Mouse (Mus musculus): ENCODE results near the gene Kcnb1. TPM values are rescaled to one million over a fixed set of nuclear protein-coding genes. Genes with fewer than 3 reads are reported as not detected.

Gene Kcnb1
- polyA plus RNA-seq, 1 experiment from 2014 or later = 2.5 TPM

- Histone ChIP-seq H3K9me3 (ENCODE audit: control insufficient read depth, low read depth, low read length) (no peaks in the 10 kb centered on the region), H3K4me1 (ENCODE audit: control insufficient read depth, insufficient read depth, low read length) (no peaks in the 10 kb centered on the region), H3K4me2 (replicated peaks; ENCODE audit: low read depth, low read length) (no peak overlapping the region), H3K36me3 (ENCODE audit: control insufficient read depth, insufficient read depth, low read length) (no peaks in the 10 kb centered on the region), H3K9ac (replicated peaks; ENCODE audit: low read depth, low read length) (no peak overlapping the region), H3K27me3 (ENCODE audit: control insufficient read depth, insufficient read depth, low read length) (no peaks in the 10 kb centered on the region), H3K27ac (ENCODE audit: low read length) (no peak overlapping the region), H3K4me3 (ENCODE audit: low read depth, low read length) (no peak overlapping the region)
- 44% methylated on average over 11 of the region's 11 CpGs for WGBS
- ATAC-seq (ENCODE audit: insufficient number of reproducible peaks, insufficient read depth, low FRiP score, low read depth) = no peak
Measured at GRCm38 (mm10) chr2:167086092-167086491, 103.9 kb downstream of the Kcnb1 start.

- no peak for ATAC-seq (ENCODE audit: insufficient number of reproducible peaks, insufficient read depth, low FRiP score, low read depth)
- Histone ChIP-seq H3K36me3 (ENCODE audit: control insufficient read depth, insufficient read depth, low read length) (no peaks in the 10 kb centered on the region), H3K4me3 (ENCODE audit: low read depth, low read length) (no peak overlapping the region), H3K9me3 (ENCODE audit: control insufficient read depth, low read depth, low read length) (no peaks in the 10 kb centered on the region), H3K9ac (replicated peaks; ENCODE audit: low read depth, low read length) (no peak overlapping the region), H3K4me2 (replicated peaks; ENCODE audit: low read depth, low read length) (no peak overlapping the region), H3K4me1 (ENCODE audit: control insufficient read depth, insufficient read depth, low read length) (peaks cover 5% of the 10 kb centered on the region; the same call in 1 of the 2 replicates), H3K27me3 (ENCODE audit: control insufficient read depth, insufficient read depth, low read length) (no peaks in the 10 kb centered on the region), H3K27ac (ENCODE audit: low read length) (no peak overlapping the region)
- 18% methylated on average over 4 of the region's 4 CpGs for WGBS
Measured at GRCm38 (mm10) chr2:167081639-167082038, 108.3 kb downstream of the Kcnb1 start.

- H3K27ac ChIP-seq (ENCODE audit: low read length) = no peak overlapping the region
- H3K9me3 ChIP-seq (ENCODE audit: control insufficient read depth, low read depth, low read length) = no peaks in the 10 kb centered on the region
- no peaks in the 10 kb centered on the region for H3K36me3 ChIP-seq (ENCODE audit: control insufficient read depth, insufficient read depth, low read length)
- no peak for ATAC-seq (ENCODE audit: insufficient number of reproducible peaks, insufficient read depth, low FRiP score, low read depth)
- H3K4me3 ChIP-seq (ENCODE audit: low read depth, low read length) = no peak overlapping the region
- H3K9ac ChIP-seq (replicated peaks; ENCODE audit: low read depth, low read length) = no peak overlapping the region
- no peaks in the 10 kb centered on the region for H3K27me3 ChIP-seq (ENCODE audit: control insufficient read depth, insufficient read depth, low read length)
- no peak overlapping the region for H3K4me2 ChIP-seq (replicated peaks; ENCODE audit: low read depth, low read length)
- 65% methylated on average over 6 of the region's 6 CpGs for WGBS
- peaks cover 5% of the 10 kb centered on the region; the same call in 1 of the 2 replicates for H3K4me1 ChIP-seq (ENCODE audit: control insufficient read depth, insufficient read depth, low read length)
Measured at GRCm38 (mm10) chr2:167081135-167081534, 108.8 kb downstream of the Kcnb1 start.

- Histone ChIP-seq H3K9ac (replicated peaks; ENCODE audit: low read depth, low read length) (no peak overlapping the region), H3K4me1 (ENCODE audit: control insufficient read depth, insufficient read depth, low read length) (peaks cover 5% of the 10 kb centered on the region; the same call in 1 of the 2 replicates), H3K36me3 (ENCODE audit: control insufficient read depth, insufficient read depth, low read length) (no peaks in the 10 kb centered on the region), H3K27me3 (ENCODE audit: control insufficient read depth, insufficient read depth, low read length) (no peaks in the 10 kb centered on the region), H3K9me3 (ENCODE audit: control insufficient read depth, low read depth, low read length) (no peaks in the 10 kb centered on the region), H3K27ac (ENCODE audit: low read length) (no peak overlapping the region), H3K4me3 (ENCODE audit: low read depth, low read length) (no peak overlapping the region), H3K4me2 (replicated peaks; ENCODE audit: low read depth, low read length) (no peak overlapping the region)
- WGBS = 58% methylated on average over 3 of the region's 3 CpGs
- ATAC-seq (ENCODE audit: insufficient number of reproducible peaks, insufficient read depth, low FRiP score, low read depth) = no peak
Measured at GRCm38 (mm10) chr2:167080387-167080786, 109.6 kb downstream of the Kcnb1 start.

- Histone ChIP-seq H3K4me1 (ENCODE audit: control insufficient read depth, insufficient read depth, low read length) (peaks cover 5% of the 10 kb centered on the region; the same call in 1 of the 2 replicates), H3K4me2 (replicated peaks; ENCODE audit: low read depth, low read length) (no peak overlapping the region), H3K36me3 (ENCODE audit: control insufficient read depth, insufficient read depth, low read length) (no peaks in the 10 kb centered on the region), H3K9ac (replicated peaks; ENCODE audit: low read depth, low read length) (no peak overlapping the region), H3K27me3 (ENCODE audit: control insufficient read depth, insufficient read depth, low read length) (no peaks in the 10 kb centered on the region), H3K9me3 (ENCODE audit: control insufficient read depth, low read depth, low read length) (no peaks in the 10 kb centered on the region), H3K4me3 (ENCODE audit: low read depth, low read length) (no peak overlapping the region), H3K27ac (ENCODE audit: low read length) (no peak overlapping the region)
- no peak for ATAC-seq (ENCODE audit: insufficient number of reproducible peaks, insufficient read depth, low FRiP score, low read depth)
- WGBS = 35% methylated on average over 18 of the region's 18 CpGs
Measured at GRCm38 (mm10) chr2:167079535-167080257, 110.3 kb downstream of the Kcnb1 start.

- H3K36me3 ChIP-seq (ENCODE audit: control insufficient read depth, insufficient read depth, low read length) = no peaks in the 10 kb centered on the region
- no peak overlapping the region for H3K27ac ChIP-seq (ENCODE audit: low read length)
- H3K9me3 ChIP-seq (ENCODE audit: control insufficient read depth, low read depth, low read length) = no peaks in the 10 kb centered on the region
- ATAC-seq (ENCODE audit: insufficient number of reproducible peaks, insufficient read depth, low FRiP score, low read depth) = no peak
- H3K4me3 ChIP-seq (ENCODE audit: low read depth, low read length) = no peak overlapping the region
- H3K27me3 ChIP-seq (ENCODE audit: control insufficient read depth, insufficient read depth, low read length) = no peaks in the 10 kb centered on the region
- whole genome bisulfite sequencing = 34% methylated on average over 9 of the region's 9 CpGs
- H3K4me2 ChIP-seq (replicated peaks; ENCODE audit: low read depth, low read length) = no peak overlapping the region
- no peak overlapping the region for H3K9ac ChIP-seq (replicated peaks; ENCODE audit: low read depth, low read length)
- H3K4me1 ChIP-seq (ENCODE audit: control insufficient read depth, insufficient read depth, low read length) = peaks cover 5% of the 10 kb centered on the region; the same call in 1 of the 2 replicates
Measured at GRCm38 (mm10) chr2:167078931-167079495, 110.9 kb downstream of the Kcnb1 start.

- Histone ChIP-seq H3K9ac (replicated peaks; ENCODE audit: low read depth, low read length) (no peak overlapping the region), H3K27me3 (ENCODE audit: control insufficient read depth, insufficient read depth, low read length) (no peaks in the 10 kb centered on the region), H3K4me2 (replicated peaks; ENCODE audit: low read depth, low read length) (no peak overlapping the region), H3K4me3 (ENCODE audit: low read depth, low read length) (no peak overlapping the region), H3K36me3 (ENCODE audit: control insufficient read depth, insufficient read depth, low read length) (no peaks in the 10 kb centered on the region), H3K27ac (ENCODE audit: low read length) (no peak overlapping the region), H3K9me3 (ENCODE audit: control insufficient read depth, low read depth, low read length) (no peaks in the 10 kb centered on the region), H3K4me1 (ENCODE audit: control insufficient read depth, insufficient read depth, low read length) (peaks cover 5% of the 10 kb centered on the region; the same call in 1 of the 2 replicates)
- no peak for ATAC-seq (ENCODE audit: insufficient number of reproducible peaks, insufficient read depth, low FRiP score, low read depth)
- WGBS = 40% methylated on average over 7 of the region's 7 CpGs
Measured at GRCm38 (mm10) chr2:167078486-167078885, 111.5 kb downstream of the Kcnb1 start.

GRCm38 (mm10) chr2:167077199-167077962, 112.6 kb downstream of the Kcnb1 start:
- no peak overlapping the region for H3K27ac ChIP-seq (ENCODE audit: low read length)
- H3K36me3 ChIP-seq (ENCODE audit: control insufficient read depth, insufficient read depth, low read length) = no peaks in the 10 kb centered on the region
- peaks cover 5% of the 10 kb centered on the region; the same call in 1 of the 2 replicates for H3K4me1 ChIP-seq (ENCODE audit: control insufficient read depth, insufficient read depth, low read length)
- H3K4me3 ChIP-seq (ENCODE audit: low read depth, low read length) = no peak overlapping the region
- no peaks in the 10 kb centered on the region for H3K9me3 ChIP-seq (ENCODE audit: control insufficient read depth, low read depth, low read length)
- 82% methylated on average over 11 of the region's 11 CpGs for WGBS
- ATAC-seq (ENCODE audit: insufficient number of reproducible peaks, insufficient read depth, low FRiP score, low read depth) = no peak
- no peak overlapping the region for H3K9ac ChIP-seq (replicated peaks; ENCODE audit: low read depth, low read length)
- H3K4me2 ChIP-seq (replicated peaks; ENCODE audit: low read depth, low read length) = no peak overlapping the region
- no peaks in the 10 kb centered on the region for H3K27me3 ChIP-seq (ENCODE audit: control insufficient read depth, insufficient read depth, low read length)

Data from stomach, embryonic 14.5 days (tissue).